Mouse (Mus musculus) cerebellum, postnatal 10 days (tissue): ENCODE data around the gene Srbd1.

Experiments used
- DNase-seq, 2 experiments: peaks; one replicate each; pipeline ENCODE4 v3.0.0; 2021; ENCODE audit warnings: mixed read lengths in 2 of 2

Gene Srbd1

DNA sequence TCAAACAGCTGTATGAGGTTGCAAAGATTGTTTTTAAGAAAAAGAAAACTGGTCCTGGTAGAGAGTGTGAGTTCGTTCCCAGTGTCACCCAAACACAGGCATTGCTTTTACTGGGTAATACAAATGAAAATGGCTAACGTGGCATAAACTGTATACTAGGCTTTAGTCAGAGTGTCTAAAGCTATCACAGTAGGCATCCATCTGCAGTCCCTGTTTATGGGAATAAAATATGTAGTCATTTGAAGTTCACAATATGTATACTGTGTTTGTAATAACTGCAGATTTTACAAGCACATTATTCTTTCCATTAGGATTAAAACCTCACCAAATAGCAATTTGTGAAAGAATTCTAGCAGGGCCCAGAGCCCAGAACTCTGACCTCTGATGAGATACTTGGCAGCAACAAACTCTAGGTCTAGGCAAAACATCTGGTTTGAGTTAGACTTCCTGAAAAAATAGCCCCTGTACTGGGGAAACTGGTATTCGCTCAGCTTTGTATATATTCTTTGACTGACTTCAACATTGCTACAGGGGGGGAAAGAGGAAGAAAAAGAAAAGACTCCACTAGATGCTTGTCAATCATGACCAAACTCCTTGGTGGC, 112.8 kb downstream of the Srbd1 start:
- no peak for DNase-seq

DNA sequence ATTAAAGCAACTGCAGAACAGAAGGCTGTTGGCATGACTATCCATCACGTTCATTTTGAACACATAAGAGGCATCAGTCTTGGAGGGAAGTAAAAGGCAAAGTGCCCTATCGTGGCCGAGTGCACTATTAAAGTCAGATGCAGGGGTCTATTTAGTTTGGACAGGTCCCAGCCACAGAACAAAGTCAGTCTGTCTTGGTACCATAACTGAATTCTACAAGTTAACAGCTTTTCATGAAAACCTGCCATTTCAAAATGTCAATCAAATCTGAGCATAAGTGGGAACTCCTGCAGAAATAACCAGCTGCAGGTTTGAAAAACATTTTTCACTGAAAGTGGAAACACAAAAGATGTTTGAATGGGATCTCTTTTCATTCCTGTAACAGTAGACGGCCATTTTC, 115.0 kb downstream of the Srbd1 start:
- no peak for DNase-seq

DNA sequence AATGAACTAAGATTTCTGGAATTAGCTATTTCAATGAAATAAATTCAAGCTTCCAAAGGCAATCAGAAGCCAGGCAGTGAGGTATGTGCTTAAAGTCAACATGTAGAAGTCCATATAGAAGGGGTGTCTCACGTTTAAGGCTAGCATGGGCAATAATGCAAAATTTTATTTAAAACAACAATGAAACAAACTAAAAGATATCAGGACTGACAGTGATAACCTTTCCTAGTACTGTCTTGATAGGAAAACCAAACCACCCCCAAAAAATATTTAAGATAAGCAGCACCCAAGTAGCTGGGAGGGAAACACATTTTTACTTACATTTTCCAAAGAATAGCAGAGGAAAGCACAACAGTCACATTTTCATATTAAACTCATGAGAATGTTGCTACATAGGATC, 115.8 kb downstream of the Srbd1 start:
- DNase-seq: no peak

DNA sequence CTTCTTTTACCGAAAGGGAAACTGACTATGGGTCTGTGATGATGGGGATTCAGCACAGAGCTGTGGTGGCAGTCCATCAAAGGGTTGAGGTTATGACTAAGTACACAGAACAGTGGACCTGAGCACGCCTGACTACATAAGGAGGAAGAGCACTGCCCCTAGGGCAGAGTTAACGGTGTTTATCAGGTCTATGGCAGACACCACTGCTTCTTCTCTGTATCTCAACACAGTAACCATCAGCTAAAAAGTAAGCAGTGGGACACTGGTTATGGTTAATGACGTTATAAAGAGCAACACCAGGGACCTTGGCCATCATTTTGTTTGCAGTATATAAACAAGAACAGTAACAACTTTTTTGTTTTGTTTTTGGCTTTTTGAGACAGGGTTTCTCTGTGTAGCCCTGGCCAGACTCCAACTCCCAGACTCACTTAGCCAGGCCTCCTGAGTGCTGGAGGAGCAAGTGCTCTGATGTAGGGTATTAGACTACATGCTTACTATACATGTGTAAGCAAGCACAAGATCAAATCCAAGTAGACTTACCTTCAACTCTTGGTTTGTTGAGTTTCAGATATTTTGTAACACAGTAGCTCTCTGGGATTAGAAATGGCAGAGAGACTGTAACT, 117.3 kb downstream of the Srbd1 start:
- peak in 1 of 2 experiments; percentile 7 for DNase-seq

DNA sequence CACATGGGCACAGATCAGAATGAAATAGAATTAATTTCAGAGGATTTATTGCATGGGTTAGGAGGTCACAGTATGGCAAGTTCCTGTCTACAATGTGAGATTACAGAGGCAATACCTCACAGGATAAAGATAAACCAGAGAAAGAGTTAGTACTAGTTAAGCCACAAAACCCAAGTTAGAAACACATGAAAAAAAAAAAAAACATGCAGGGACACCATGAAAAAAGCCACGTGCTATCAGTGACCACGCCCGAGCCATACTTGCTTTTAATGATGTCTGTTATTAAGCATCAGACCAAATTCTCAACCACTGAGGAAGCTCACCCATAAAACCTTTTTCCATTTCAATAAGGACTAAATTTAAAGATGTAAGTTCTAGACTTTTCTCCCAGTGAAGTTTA, 120.4 kb downstream of the Srbd1 start:
- no peak for DNase-seq

DNA sequence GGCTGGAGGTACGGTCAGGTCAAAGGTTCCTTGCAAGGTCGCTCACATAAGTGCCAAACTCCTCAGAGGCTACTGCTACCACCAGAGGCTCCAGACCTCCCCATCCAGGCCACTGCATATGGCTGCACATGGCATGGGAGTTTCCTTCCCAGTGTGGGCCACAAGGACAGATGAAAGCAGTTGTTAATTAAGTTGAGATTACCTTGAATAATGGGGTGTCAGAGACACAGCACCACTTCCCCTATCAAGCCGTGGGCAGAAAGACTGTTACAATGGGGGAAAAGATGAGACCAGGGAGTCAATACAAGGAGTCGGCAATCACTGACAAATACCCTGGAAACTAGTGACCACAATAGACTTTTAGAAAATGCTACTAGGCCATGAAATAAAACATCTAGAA, 122.6 kb downstream of the Srbd1 start:
- DNase-seq: no peak

DNA sequence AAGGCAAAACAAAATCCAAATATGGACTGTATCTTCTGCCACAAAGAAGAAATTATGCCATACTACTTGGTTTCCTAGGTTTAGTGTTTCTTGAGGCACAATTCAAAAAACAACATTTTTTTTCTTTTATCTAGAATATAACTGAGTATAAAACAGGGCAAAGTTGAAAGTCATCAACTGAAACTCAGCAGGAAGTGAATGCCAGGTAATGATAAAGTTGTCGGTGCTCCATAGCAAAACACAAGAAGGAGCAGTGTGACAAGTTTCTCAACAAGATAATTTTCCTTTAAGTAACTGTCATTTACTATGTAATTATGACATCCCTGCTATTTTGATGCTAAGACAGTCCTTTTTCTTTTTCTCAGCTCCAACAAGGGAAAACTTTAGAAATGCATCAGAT, 123.2 kb downstream of the Srbd1 start:
- DNase-seq: no peak

DNA sequence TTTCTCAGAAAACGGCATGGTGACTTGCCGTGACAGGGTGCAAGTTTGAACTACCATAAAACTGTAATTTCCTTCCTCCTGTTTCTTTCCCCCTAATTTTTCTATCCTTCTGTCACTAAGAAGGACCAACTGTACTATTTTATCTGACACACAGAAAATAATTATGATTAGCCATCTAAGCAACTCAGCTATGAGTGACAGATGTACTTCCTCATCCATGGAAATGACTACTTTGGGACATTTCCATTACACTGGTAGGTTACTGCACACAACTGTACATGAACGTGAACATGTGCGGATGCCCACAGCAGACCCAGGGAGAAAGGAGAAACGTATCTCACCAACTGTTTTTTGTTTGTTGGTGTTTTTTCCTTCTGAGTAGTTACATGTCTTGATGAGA, 123.7 kb downstream of the Srbd1 start:
- no peak for DNase-seq

DNA sequence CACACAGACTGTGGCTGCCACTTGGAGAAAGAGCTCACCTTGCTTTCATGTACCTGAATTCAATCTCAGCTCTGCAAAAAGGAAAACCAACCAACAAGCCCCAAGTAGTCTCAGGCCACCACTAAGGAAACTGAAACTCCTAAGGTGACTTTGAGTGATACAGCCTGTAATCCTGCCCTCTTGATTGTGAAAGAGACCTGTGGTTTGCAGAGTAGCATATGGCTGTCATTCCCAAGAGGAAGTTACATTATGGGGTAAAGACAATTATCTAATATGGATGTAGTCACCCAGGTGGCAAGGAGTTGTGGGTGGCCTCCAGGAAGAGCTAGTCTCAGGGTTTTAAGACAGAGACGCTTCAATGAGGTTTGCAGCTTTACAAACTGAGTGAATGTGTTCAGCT, 125.2 kb downstream of the Srbd1 start:
- no peak for DNase-seq

DNA sequence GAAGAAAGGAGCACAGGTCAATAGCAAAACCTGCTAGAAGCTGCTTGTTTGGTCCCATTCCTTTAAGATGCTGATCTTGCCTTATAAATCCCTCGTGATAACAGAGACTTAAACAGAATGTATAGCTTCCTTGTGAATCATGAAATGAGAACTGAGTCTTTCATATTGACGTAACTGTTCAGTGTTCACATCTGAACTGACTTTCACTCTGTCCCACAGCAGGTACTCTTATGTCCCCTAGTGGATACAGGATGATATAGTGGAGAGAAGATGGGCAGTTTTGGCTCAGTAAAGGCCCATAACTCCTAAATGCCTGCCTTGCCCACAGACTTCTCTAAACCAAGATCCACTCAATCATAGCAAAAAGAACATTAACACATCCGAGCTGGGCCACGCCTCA, 130.7 kb downstream of the Srbd1 start:
- no peak for DNase-seq

DNA sequence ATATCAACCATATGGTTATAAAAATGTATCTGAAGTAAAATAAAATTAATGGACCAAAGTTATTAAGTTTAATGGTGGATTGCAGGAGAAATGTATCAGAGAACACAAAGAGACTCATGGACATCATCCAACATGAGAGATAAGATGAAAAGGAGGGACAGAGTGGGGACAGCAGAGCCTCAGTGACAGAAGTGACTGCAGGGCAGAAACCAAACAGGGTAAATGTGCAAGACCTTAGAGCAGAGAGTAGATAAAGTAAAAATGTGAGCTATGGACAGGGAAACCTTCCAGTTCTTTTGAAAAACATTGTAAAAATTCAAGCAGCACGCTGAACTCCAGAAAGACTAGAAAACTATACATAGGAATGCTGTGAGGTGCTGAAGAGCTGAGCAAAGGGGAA, 132.4 kb downstream of the Srbd1 start:
- no peak for DNase-seq

DNA sequence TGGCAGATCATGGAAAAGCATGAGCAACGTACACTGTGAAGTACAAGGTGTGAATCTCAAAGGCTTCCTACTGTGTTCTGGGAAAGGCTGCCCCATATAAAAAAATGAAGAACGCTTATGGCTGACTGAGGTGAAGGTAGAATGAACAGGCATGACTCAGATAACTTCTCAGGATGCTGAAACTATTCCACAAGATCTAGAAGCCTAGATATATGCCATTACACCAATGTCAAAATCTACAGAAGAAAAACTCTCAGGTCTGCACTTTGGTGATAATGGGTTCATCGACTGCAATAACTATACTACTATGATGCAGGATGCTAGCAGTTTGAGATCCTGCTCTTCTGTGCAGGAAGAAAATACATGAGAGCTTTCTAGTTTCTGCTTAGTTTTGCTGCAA, 133.1 kb downstream of the Srbd1 start:
- no peak for DNase-seq

DNA sequence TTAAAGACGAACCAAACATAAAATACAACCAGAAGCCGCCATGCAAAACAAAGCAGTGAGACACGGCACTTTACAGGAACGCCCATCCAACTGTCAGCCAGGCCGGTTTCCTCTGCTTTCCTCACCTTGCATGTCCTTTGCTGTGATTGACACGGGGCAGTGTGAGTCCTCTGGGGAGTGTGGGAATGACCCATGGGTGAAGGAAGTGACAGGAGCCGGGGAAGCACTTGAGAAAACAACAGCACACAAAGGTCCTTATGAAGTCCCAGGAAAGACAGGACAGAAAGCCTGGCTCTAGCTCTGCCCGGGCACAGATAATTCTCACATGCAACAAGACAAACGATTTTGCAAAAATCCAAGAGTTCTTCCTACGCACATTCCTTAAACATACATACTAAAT, 136.6 kb downstream of the Srbd1 start:
- no peak for DNase-seq

DNA sequence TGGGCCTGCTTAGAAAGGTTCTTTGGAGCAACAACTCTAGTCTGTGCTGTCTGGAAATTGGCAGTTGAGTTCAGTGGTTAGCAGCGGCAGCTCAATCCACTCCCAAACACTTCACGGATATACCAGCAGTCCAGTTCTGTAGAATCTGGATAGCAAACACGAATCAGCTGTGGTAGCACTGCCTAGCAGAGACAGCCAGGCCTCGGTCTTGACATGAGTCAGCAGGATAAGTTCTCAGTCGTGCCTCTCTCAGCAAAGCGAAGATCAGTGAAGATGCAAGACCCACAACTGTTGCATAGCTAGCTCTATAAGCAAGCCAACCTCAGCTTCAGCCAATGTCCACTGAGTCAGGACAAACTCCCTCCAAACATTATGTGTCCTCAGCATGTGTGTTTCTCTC, 142.9 kb downstream of the Srbd1 start:
- no peak for DNase-seq

DNA sequence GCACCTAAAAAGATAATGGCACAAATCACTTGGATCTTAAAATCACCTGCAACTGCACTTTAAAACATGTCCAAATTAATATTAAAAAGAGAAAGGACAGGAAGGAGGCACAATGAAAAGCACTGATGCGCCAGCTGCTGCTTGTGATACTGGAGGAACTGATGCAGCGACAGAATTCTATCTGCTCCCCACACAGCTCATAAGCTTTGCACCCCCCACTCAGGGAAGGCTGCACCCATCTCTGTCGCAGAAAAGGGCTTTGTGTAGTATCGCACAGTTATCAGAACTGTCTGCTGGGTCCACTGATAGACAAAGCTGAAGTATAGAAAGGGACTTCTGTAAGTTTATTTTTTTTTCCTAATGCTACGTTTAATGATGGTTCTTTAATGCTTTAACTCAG, 143.3 kb downstream of the Srbd1 start:
- DNase-seq: no peak

DNA sequence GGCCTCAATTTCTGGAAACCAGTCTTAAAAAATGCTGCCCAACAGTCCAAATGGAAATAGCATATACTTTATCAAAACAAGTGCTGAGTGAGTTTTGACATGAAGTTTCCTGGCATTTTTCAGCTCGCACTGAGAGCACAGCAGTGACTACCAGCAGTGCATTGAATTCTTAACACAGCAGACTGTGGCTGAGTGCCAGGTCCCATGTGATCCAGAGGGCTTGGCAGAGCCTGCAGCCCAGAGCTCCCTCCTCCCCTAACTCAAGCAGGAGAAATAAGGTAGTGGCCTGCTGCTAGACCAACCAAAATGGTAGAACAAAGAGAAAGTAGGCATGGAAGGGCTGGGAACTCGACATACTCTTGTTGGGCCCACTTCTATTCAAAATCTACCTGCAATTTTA, 149.2 kb downstream of the Srbd1 start:
- DNase-seq: peak; percentile 86 to 91

DNA sequence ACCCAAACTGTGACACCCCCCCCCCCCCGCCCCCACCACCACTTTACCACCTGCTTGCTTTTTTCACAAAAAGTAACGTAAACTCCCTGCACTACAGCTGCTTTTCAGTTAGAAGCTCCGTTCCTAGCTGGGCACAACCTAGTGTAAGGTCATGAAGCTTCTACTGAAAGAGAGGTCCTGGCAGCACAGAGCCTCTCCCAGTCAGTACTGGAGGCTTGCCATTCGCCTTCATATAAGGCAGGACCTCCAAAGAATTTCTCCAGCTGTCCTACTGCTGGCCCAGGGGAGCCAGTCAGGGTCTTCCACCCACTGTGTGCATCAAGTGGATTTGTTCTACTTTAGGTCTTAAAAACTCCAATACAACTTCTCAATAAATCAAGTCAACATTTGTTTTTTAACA, 149.9 kb downstream of the Srbd1 start:
- DNase-seq: peak; percentile 27 to 45

DNA sequence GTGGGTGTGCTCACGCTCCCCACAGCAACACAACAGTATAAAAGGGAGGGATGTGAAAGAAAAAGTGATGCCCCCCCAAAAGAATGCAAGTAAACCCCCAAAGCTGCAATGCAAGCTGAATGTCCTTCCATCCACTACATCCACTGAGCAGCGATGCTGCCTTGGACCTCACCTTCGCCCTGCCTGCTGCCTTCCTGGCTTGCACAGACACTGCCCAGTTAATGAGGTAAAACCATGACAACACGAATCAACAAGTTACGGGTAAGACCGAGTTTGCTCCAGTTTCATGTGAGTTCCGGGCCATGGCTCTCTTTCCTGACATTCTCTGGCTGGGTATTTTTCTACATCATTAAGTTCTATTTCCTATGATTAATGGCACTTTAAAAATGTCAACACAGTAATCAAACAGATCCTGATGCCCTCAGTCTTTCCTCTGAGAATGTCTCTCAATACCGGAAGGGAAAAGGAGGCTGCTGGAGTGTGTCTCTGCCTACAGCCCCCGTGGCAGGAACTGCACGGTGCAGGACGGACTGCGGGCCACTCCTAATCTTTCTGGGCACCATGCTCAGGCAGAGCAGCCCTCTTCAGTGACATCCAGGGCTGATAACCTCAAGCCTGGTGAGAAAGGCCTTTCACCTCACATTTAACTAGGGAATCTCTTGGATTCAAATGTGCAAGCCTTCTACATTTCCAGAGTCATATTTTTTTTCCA, 155.8 kb downstream of the Srbd1 start:
- DNase-seq: no peak

DNA sequence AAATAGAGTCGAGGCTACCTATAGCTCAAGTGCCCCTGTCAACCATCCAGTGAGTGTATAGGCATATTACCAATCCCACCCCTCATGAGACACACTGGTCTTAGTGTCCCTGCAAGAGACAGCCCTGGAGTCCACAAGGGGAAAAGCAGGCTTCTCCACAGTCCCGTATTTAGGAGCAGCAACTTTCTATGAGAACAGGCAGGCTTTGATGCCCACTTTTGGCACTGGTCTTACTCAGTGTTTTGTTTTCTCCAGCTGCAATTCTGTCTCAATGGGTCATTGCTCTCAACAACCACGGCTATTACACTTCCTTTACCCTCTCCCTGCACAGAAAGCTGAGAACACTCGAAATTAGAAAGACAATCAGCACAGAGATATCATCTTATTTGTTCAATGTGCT, 157.4 kb downstream of the Srbd1 start:
- DNase-seq: no peak

DNA sequence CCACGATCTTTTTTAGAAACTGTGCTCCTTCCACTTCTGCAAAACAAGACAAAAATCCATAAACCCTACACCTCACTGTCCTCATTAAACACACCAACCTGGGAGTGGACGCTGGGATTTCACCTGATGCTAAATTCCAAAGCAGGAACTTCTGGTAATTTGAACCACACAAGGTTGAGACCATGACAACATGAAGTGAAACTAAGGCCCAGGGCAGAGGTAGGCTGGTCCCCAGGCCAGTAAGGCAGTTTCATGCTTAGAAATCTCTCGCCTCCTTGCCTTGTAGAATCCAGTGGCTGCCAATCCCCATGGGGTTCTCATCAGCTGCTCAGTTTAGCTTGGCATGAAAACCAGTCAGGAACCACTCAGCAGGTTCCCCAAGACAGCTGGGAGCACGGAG, 158.4 kb downstream of the Srbd1 start:
- DNase-seq: no peak

DNA sequence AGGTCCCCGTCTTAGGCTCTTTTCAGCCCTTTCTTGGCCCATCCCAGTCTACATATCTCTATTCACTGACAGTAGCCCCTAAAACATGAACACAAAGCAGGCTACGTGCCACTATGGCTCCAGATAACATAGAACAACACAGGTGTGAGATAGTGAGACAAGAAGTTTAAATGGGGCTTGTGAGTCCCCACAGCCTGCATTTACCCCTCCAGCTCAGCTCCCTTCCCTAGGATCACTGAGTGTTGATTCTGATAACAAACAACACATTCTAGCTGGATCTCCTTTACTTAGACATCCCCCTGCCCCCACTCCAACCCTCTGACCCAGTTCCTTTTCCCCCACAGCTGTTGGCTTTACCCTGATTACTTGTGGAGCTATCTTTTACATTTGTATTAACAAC, 158.8 kb downstream of the Srbd1 start:
- DNase-seq: no peak

DNA sequence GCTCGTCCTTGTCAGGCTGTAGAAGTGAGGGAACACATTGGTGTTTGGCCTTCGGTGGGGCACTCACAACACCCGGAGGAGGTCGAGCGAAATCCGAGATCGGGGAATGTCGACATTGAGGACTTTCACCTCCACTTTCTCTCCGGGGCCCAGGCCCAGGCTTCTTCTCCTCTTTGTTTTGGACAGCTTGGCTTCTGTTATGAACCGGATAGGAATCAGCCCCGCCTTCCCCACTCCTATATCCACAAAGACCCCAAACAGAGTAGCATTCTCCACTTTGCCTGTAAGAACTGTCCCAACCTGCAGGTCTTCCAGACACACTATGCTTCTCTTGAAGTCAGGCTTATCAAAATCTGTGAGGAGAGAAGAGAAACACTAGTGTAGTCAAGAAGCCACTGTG, 159.8 kb downstream of the Srbd1 start:
- no peak for DNase-seq

DNA sequence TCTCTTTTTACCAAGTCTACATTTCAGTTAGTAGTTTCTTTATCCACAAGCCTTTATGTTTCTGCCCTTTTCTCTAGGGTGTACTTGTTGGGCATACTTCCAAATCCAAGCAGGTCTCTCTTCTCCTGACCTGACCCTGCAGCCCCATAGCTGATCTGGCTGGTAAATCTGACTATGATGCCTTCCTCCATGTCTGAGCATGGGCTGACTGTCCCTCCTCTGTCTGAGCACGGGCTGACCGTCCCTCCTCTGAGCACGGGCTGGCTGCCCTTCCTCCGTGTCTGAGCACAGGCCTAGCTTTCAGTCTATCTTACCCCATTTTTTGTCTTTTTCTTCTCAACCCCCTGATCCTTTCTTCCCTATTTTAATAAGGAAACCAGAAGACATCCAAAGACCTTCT, 162.7 kb downstream of the Srbd1 start:
- no peak for DNase-seq

DNA sequence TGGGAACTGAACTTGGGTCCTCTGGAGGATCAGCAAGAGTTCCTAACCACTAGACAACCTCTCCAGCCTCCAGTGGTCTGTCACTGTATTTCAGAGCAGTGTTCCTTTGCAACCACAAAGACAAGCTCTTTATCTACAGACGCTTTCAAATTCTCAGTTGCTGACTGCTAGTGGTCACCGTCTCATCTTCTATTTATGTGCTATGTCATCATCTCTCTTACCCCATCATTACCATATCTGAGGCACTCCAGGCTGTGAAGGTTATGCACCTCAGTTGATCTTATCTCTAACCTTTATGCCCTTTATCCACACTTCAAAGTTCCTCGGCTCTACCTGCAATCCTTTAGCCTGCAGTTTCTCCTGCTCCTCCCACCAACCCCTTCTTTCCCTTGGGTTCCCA, 163.1 kb downstream of the Srbd1 start:
- no peak for DNase-seq

DNA sequence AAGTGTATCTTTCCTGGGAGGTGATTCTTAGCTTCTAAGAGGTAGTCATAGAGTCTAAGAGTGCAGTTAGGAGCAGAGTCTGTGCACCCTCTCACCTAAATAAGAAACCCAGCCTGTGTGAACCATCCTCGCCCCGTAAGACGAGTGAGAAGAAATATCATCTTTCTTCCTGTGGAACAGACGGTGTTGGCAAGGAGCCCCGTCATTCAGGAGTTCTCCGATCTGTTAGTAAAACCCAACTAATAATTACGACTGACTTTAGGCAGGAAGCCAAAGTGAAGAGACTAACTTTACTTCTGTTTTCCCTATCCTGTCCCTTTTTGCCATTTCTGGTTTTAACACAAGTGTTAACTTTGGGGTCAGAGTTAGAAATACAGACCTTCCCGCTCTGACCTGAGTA, 166.1 kb downstream of the Srbd1 start:
- peak; percentile 65 to 67 for DNase-seq
